Mouse (Mus musculus) embryo, embryonic 11 days (tissue): ENCODE measurements at regions not wholly inside any gene's neighbourhood (a gene's known extent, or its start where the extent isn't known, plus 50 kb on each side); places are given as distances from the start of the nearest gene placed in this dataset.
"Not testable (repeated sequence)": the region's sequence is repeated elsewhere in the genome, so short reads cannot be mapped to it uniquely, and the experiment has no call there.

ENCODE experiments used
- DNase-seq: peaks from one replicate; pipeline ENCODE4 v3.0.0-alpha.2; 2015

- DNase-seq: no peak
Measured at GRCm38 (mm10) chr2:63706643-63707042, 391.2 kb downstream of the Fign start.

- DNase-seq: no peak
Measured at GRCm38 (mm10) chr2:63706183-63706582, 391.7 kb downstream of the Fign start.

GRCm38 (mm10) chr2:63702333-63703096 lies 395.3 kb downstream of the Fign start:
- DNase-seq: peak; percentile 90

GRCm38 (mm10) chr2:63701861-63702260 lies 396.0 kb downstream of the Fign start:
- DNase-seq: peak; percentile 27

- DNase-seq: peak; percentile 76
Measured at GRCm38 (mm10) chr2:63700255-63700654, 397.6 kb downstream of the Fign start.

GRCm38 (mm10) chr2:63669700-63670099 lies 428.1 kb downstream of the Fign start:
- peak; percentile 7 for DNase-seq

GRCm38 (mm10) chr2:63668784-63669183 lies 429.1 kb downstream of the Fign start:
- DNase-seq: no peak

GRCm38 (mm10) chr2:63659947-63660346 lies 437.9 kb downstream of the Fign start:
- not testable (repeated sequence) for DNase-seq
